Mouse (Mus musculus) midbrain, embryonic 10.5 days (tissue): ENCODE measurements around the gene Gm10413. TPM values are rescaled to one million over a fixed set of nuclear protein-coding genes. Genes with fewer than 3 reads are reported as not detected.
"Not testable (repeated sequence)": the region's sequence is repeated elsewhere in the genome, so short reads cannot be mapped to it uniquely, and the experiment has no call there.

ENCODE experiments used
- DNase-seq: peaks from one replicate; pipeline ENCODE4 v3.0.0-alpha.2; 2017; ENCODE audit warnings: low spot score
- H3K27ac ChIP-seq: fragments of 300-500 bp; sonication (generic); replicated peaks from 2 replicates; pipeline ENCODE4 v1.5.1; 2016; ENCODE audit warnings: mild to moderate bottlenecking
- H3K27me3 ChIP-seq: fragments of 300-500 bp; sonication (generic); 2 replicates; pipeline ENCODE4 v1.6.1; 2016; ENCODE audit warnings: low read depth, mild to moderate bottlenecking; ENCODE audit not compliant: poor library complexity, severe bottlenecking
- H3K36me3 ChIP-seq: fragments of 300-500 bp; sonication (generic); 2 replicates; pipeline ENCODE4 v1.6.1; 2016; ENCODE audit warnings: mild to moderate bottlenecking, moderate library complexity
- H3K4me1 ChIP-seq: fragments of 300-500 bp; sonication (generic); 2 replicates; pipeline ENCODE4 v1.6.1; 2016
- H3K4me3 ChIP-seq: fragments of 300-500 bp; sonication (generic); 2 replicates; pipeline ENCODE4 v1.5.1; 2016; ENCODE audit warnings: mild to moderate bottlenecking, moderate library complexity
- H3K9me3 ChIP-seq: fragments of 300-500 bp; sonication (generic); replicated peaks from 2 replicates; pipeline ENCODE4 v1.6.1; 2016; ENCODE audit warnings: mild to moderate bottlenecking
- WGBS: fragments of 180-500 bp; shearing (Covaris S2); methylation state at CpG from one replicate; pipeline ENCODE4 v1.1.7; 2016; 5-methylcytosine and 5-hydroxymethylcytosine counted together
- polyA plus RNA-seq: library from polyadenylated mRNA; unstranded; fragments of >200 nt; fragmentation: Nextera tagmentation; extraction: Ambion mirVana; gene quantifications from 2 replicates; pipeline ENCODE4 v1.2.1, GENCODE M21; 2016

Gm10413 gene
- polyA plus RNA-seq: not detected in 2 replicates

- no CpG with 5 or more reads among the region's 2 CpGs for WGBS
- H3K4me3 ChIP-seq, H3K27me3 ChIP-seq, H3K27ac ChIP-seq, H3K4me1 ChIP-seq, H3K9me3 ChIP-seq, DNase-seq, H3K36me3 ChIP-seq: not testable (repeated sequence)
These were observed at the start of gene Gm10413 for GRCm38 (mm10) chr14:3394793-3395192. TSS of gene Gm10413 (plus strand) at chr14:3395093.

DNA sequence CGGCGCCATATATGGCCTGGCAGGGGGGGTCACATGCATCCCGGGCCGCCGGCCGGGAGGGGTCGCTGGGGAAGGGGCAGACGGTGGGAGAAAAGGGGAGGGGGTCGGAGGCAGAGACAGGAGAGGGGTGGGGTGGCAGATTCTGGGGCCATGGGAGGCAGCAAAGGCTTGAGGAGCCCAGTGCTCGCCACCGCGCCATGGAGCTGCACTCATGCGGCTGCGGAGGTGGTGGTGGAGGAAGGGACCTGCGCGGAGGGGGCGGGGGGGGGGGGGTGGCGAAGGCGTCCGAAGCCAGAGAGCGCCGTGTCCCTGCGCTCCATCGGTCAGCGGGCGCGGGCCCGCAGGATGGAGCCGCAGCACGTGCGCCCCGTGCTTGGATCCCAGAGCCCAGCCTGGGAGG is 17.4 kb downstream of the Gm10413 start, which contains the start of gene Gm10409:
Gm10409 (plus strand) TSS at position 301 of the 400 bp plus-strand sequence.
- no CpG with 5 or more reads among the region's 32 CpGs for WGBS
- not testable (repeated sequence) for H3K4me3 ChIP-seq, H3K36me3 ChIP-seq, H3K27me3 ChIP-seq, H3K9me3 ChIP-seq, H3K4me1 ChIP-seq, DNase-seq, H3K27ac ChIP-seq

DNA sequence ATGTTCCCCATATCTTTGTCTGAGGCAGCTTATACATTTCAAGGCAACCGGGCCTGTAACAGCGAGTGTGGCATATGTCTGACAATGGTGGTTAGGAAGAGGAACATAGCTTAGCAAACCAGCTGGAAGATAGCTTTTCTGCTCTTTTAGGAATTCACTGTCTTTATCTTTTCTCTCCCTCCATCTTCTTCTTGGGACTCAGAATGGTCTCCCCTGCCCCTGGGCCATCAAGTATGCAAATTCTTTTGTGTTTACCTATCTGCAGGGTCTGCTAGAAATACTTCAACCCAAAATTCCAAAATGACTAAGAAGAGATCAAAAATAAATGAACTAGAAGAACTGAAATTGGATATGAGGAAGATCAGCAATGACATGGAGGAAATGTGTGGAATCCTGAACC is 32.9 kb downstream of the Gm10413 start, which contains the start of gene Gm3005:
Gm3005 (plus strand) TSS at position 301 of the 400 bp plus-strand sequence.
- not testable (repeated sequence) for DNase-seq, H3K36me3 ChIP-seq, H3K27ac ChIP-seq, H3K4me1 ChIP-seq, H3K9me3 ChIP-seq, H3K4me3 ChIP-seq, H3K27me3 ChIP-seq
- WGBS: no CpG with 5 or more reads among the region's 2 CpGs

DNA sequence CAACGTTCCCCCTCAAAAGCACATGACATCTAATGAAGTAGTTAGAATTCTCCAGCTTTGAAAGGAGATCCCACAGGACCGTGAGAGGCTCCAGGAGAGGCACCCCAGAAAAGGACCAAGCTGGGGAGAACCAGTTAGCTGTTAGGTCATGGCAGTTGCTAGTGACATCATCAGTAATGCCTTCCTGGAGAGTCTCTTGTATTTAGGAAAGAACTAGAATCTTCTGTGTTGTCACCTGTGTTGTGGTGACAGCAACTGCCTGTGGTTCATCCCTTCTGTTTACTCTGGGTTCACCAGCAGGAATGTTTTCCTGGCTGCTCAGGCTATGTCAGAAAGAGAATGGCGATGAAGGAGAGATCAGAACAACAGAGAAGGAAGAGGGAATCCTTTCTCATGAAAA is 54.2 kb downstream of the Gm10413 start, which contains the start of gene Gm10408:
Gm10408 (plus strand) TSS at position 301 of the 400 bp plus-strand sequence.
- H3K4me1 ChIP-seq, H3K27ac ChIP-seq, H3K27me3 ChIP-seq, H3K9me3 ChIP-seq, DNase-seq, H3K36me3 ChIP-seq, H3K4me3 ChIP-seq: not testable (repeated sequence)
- no CpG with 5 or more reads among the region's 3 CpGs for WGBS

Other genes starting within 250 kb of the Gm10413 start
- gene Gm5795, start 206.8 kb upstream of the Gm10413 start, polyA plus RNA-seq: not detected in 2 replicates
- 11.2 and 12.7 TPM in 2 replicates for gene D830030K20Rik, start 186.6 kb upstream of the Gm10413 start, polyA plus RNA-seq
- not detected in 2 replicates for gene Gm2956, start 62.5 kb upstream of the Gm10413 start, polyA plus RNA-seq
- gene Gm10409, start 17.5 kb downstream of the Gm10413 start, polyA plus RNA-seq: 1.5 and 2.0 TPM in 2 replicates
- gene Gm3005, start 33.0 kb downstream of the Gm10413 start, polyA plus RNA-seq: 1.3 and 1.5 TPM in 2 replicates
- not detected in 2 replicates for gene Gm10408, start 54.3 kb downstream of the Gm10413 start, polyA plus RNA-seq
- gene Gm3012, start 239.4 kb downstream of the Gm10413 start, polyA plus RNA-seq: not detected in 2 replicates